Mouse (Mus musculus) ES-Bruce4 (cell line): Measurements from ENCODE around the gene Mag. TPM values are rescaled to one million over a fixed set of nuclear protein-coding genes. Genes with fewer than 3 reads are reported as not detected.
A peak's percentile ranks its signal among the peaks of the same experiment; 100 is the strongest.

ENCODE experiments used
- H3K27ac ChIP-seq: 2 replicates; pipeline ENCODE4 v1.5.1; 2012; ENCODE audit warnings: low read length, inconsistent platforms; ENCODE audit not compliant: insufficient read depth
- H3K27me3 ChIP-seq: 2 replicates; pipeline ENCODE4 v1.6.1; 2012; ENCODE audit warnings: mild to moderate bottlenecking, low read length, inconsistent platforms; ENCODE audit not compliant: control insufficient read depth, poor library complexity, insufficient read depth, severe bottlenecking
- H3K36me3 ChIP-seq: 2 replicates; pipeline ENCODE4 v1.6.1; 2012; ENCODE audit warnings: inconsistent platforms, mild to moderate bottlenecking, low read length, moderate library complexity; ENCODE audit not compliant: control insufficient read depth, poor library complexity, insufficient read depth, severe bottlenecking
- H3K4me1 ChIP-seq: one replicate; pipeline ENCODE4 v1.8.1; 2011; ENCODE audit warnings: low read length; ENCODE audit not compliant: control insufficient read depth, insufficient read depth
- H3K4me3 ChIP-seq: 2 replicates; pipeline ENCODE4 v1.5.1; 2011; ENCODE audit warnings: low read depth, mild to moderate bottlenecking, low read length
- H3K9ac ChIP-seq: 2 replicates; pipeline ENCODE4 v1.6.1; 2012; ENCODE audit warnings: low read depth, mild to moderate bottlenecking, inconsistent platforms; ENCODE audit not compliant: poor library complexity, severe bottlenecking
- H3K9me3 ChIP-seq: replicated peaks from 2 replicates; pipeline ENCODE4 v1.6.1; 2012; ENCODE audit warnings: mild to moderate bottlenecking, low read length, inconsistent platforms; ENCODE audit not compliant: control insufficient read depth, poor library complexity, insufficient read depth, severe bottlenecking
- CTCF ChIP-seq: IDR thresholded peaks from one replicate; pipeline ENCODE4 v1.8.1; 2011; ENCODE audit warnings: low read depth, low read length
- EP300 ChIP-seq: IDR thresholded peaks from 2 replicates; pipeline ENCODE4 v1.6.1; 2011; ENCODE audit warnings: low read depth, low read length; ENCODE audit not compliant: insufficient read depth
- POLR2A ChIP-seq: IDR thresholded peaks from one replicate; pipeline ENCODE4 v1.8.1; 2011; ENCODE audit warnings: low read length; ENCODE audit not compliant: insufficient read depth
- polyA plus RNA-seq: library from polyadenylated mRNA; stranded (reverse); fragments of >200 nt; gene quantifications from 2 replicates; pipeline ENCODE4 v1.2.4, GENCODE M21; 2011; ENCODE audit warnings: low read depth; ENCODE audit not compliant: missing spikeins, insufficient read depth, insufficient read length

Mag gene
- polyA plus RNA-seq, 1 experiment = 0.85 TPM

DNA sequence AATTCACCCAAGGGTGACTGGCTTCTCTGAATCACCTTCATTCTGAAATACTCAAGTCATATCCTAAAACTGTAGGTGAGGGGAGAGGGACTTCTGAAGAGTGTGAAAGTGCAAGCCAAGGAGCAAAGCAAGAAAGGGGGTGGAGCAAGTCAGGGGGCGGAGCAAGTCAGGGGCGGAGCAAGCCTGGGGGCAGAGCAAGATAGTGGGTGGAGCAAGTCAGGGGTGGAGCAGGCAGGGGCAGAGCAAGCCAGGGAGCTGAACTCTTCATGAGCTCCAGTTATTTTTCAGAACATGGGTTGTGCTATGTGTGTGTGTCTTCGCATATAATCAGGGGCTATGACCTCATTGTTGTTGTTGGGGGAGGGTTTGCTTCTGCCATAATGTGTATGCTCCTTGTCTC is 5.5 kb upstream of the Mag start:
- Histone ChIP-seq H3K27ac (no peak overlapping the region), H3K9ac (no peak overlapping the region), H3K36me3 (no peaks in the 10 kb centered on the region), H3K27me3 (no peaks in the 10 kb centered on the region), H3K4me3 (no peak overlapping the region), H3K4me1 (peaks cover 9% of the 10 kb centered on the region), H3K9me3 (no peaks in the 10 kb centered on the region)
- no peak for TF ChIP-seq POLR2A
- TF ChIP-seq EP300 = no peak
- TF ChIP-seq CTCF = no peak

DNA sequence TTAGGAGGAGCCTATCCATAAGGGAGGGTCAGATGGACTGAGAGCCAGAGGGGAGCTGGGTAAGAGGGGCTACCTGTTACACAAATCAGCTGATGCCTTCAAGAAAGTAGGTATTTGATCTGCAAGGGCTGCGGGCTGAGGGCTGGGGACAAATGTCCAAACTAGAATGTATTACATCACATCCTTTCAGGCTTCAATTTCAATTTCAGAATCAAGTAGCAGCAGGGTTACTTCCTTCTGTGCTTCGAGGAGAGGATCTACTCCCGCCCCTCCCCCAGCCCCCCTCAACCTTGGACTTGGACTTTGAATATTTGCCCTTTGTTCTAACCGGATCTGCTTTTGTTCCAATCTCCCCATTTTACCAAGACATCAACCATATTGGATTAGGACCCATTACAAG is 2.5 kb upstream of the Mag start:
- peaks cover 9% of the 10 kb centered on the region for H3K4me1 ChIP-seq
- H3K27me3 ChIP-seq = no peaks in the 10 kb centered on the region
- H3K27ac ChIP-seq = no peak overlapping the region
- H3K4me3 ChIP-seq = no peak overlapping the region
- H3K9ac ChIP-seq = no peak overlapping the region
- no peaks in the 10 kb centered on the region for H3K9me3 ChIP-seq
- TF ChIP-seq EP300 (no peak), CTCF (no peak), POLR2A (no peak)
- no peaks in the 10 kb centered on the region for H3K36me3 ChIP-seq

DNA sequence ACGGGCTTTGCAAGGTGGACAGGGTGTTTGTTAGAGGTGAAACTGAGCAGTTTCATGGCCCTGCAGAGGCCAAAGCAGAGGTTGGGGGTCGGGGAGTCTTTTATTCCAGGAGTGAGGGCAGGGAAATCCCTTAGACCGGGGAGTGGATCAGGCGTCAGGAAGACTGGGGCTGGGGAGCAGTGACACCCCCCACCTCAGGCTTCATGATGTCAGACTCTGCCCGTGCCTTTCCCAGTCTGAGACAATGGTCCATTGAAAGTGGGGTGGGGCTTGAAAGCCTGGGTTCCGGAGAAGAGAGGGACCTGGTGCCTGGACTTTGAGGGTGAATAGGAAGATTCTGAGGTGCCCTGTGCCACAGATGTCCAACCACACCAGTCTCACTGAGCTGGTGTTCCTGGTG is 2.0 kb upstream of the Mag start:
- Histone ChIP-seq H3K27ac (no peak overlapping the region), H3K4me3 (no peak overlapping the region), H3K9ac (no peak overlapping the region), H3K36me3 (no peaks in the 10 kb centered on the region), H3K4me1 (peaks cover 9% of the 10 kb centered on the region), H3K27me3 (no peaks in the 10 kb centered on the region), H3K9me3 (no peaks in the 10 kb centered on the region)
- no peak for TF ChIP-seq EP300
- no peak for TF ChIP-seq CTCF
- TF ChIP-seq POLR2A = no peak

DNA sequence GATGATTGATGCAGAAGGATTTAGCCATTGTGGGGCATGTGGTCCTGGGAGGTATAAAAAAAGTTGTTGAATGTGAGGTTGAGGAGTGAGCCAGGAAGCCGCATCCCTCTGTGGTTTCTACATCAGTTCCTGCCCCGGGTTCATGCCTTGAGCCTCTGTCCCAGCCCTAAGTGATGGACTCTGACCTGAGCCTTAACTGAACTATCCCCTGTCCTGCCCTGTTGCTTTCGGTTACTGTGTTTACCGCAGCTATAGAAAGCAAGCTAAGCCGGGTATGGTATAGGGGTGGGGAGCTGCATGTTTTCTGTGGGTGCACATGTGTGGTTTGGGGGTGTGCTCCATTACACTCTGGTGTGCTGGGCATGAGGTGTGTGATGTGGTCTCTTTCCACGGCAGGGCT is 4.9 kb downstream of the Mag start:
- Histone ChIP-seq H3K4me3 (no peak overlapping the region), H3K4me1 (no peaks in the 10 kb centered on the region), H3K9ac (no peak overlapping the region), H3K27ac (no peak overlapping the region), H3K27me3 (no peaks in the 10 kb centered on the region), H3K36me3 (no peaks in the 10 kb centered on the region), H3K9me3 (no peaks in the 10 kb centered on the region)
- TF ChIP-seq EP300 = no peak
- no peak for TF ChIP-seq CTCF
- no peak for TF ChIP-seq POLR2A

GRCm38 (mm10) chr7:30908992-30909431 is 5.7 kb downstream of the Mag start:
- no peaks in the 10 kb centered on the region for H3K36me3 ChIP-seq
- peak overlapping the region; percentile 13; the same call in 1 of the 2 replicates for H3K4me3 ChIP-seq
- no peaks in the 10 kb centered on the region for H3K9me3 ChIP-seq
- no peak for TF ChIP-seq POLR2A
- no peak for TF ChIP-seq EP300
- no peak for TF ChIP-seq CTCF
- H3K9ac ChIP-seq = no peak overlapping the region
- H3K4me1 ChIP-seq = no peaks in the 10 kb centered on the region
- H3K27ac ChIP-seq = no peak overlapping the region
- no peaks in the 10 kb centered on the region for H3K27me3 ChIP-seq

DNA sequence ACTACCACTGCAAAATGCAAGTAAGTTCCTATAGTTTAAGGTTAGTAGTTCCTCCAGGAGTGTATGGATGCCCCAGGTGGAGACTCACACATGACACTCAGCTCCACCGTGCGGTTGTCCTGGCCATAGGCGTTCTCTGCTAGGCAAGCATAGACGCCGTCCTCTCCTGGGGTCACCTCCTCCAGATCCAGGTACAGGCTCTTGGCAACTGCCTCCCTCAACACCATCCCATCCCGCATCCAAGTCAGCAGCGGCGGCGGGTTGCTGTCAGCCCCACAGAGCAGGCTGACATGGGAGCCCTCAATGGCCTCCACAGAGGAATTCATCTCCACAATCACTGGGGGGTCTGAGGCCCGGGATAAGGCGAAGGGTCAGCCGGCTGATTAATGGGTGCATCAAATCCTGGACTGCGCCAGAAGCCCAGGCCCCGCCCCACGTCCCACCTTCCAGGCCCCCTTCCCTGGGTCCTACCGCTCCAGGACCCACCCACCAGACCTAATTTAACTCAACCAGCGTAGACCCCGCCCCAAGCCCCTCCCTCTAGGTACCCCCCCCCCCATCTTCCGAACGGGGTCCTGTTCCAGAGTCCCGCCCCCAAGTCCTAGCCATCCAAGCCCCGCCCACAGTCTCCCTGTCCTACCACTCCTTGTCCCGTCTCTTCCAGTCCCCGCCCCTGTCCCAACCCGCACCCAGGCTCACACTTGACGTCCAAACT is 6.2 kb downstream of the Mag start:
- no peaks in the 10 kb centered on the region for H3K9me3 ChIP-seq
- H3K4me3 ChIP-seq = peak overlapping the region; percentile 15
- no peaks in the 10 kb centered on the region for H3K36me3 ChIP-seq
- no peaks in the 10 kb centered on the region for H3K4me1 ChIP-seq
- H3K27me3 ChIP-seq = no peaks in the 10 kb centered on the region
- TF ChIP-seq EP300 (no peak), CTCF (no peak), POLR2A (no peak)
- no peak overlapping the region for H3K9ac ChIP-seq
- no peak overlapping the region for H3K27ac ChIP-seq
